Mouse (Mus musculus) testis, adult 2 months (tissue): ENCODE measurements around the gene Tnnt3.

Experiments used
- CTCF ChIP-seq: fragments of 200-500 bp; IDR thresholded peaks from 2 replicates; pipeline ENCODE4 v1.5.1; 2012; ENCODE audit warnings: low read depth, mild to moderate bottlenecking, inconsistent platforms, low read length, moderate library complexity; ENCODE audit not compliant: control insufficient read depth, insufficient read depth, insufficient replicate concordance
- POLR2A ChIP-seq: fragments of 200-500 bp; IDR thresholded peaks from 2 replicates; pipeline ENCODE4 v1.6.1; 2012; ENCODE audit warnings: low read depth, mild to moderate bottlenecking, inconsistent platforms, low read length, moderate library complexity; ENCODE audit not compliant: control insufficient read depth

DNA sequence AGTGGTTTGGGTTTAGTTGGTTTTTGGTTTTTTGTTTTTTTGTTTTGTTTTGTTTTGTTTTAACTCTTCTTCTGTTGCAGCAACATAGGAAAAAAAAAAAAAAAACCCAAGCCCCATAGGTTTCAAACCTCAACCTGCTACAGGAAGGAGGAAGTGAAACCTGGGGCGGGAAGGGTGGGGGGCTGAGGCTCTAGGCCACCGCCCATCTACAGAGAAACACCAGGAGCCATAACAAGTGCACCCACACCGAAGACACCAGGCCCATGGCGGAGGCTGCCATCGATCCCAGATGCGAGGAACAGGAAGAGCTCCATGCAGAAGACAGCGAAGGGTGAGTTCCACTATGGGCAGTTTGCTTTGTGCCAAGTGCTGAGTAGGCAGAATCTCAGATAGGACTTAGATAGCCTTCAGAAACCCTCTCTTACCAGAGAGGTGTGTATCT, 38.0 kb upstream of the Tnnt3 start, which contains the start of gene Lsp1:
- no peak for TF ChIP-seq POLR2A
- no peak for TF ChIP-seq CTCF
